Mouse (Mus musculus) MEL-GATA-1-ER (cell line): ENCODE results near the gene Efnb2.

Experiments
- DNase-seq: peaks from one replicate; pipeline ENCODE4 v3.0.0-alpha.2; 2012; ENCODE audit warnings: low read depth; ENCODE audit errors: extremely low read depth

Efnb2 gene

GRCm38 (mm10) chr8:8655346-8656340 lies 5.4 kb downstream of the Efnb2 start:
- no peak for DNase-seq

- DNase-seq: no peak
Observed at GRCm38 (mm10) chr8:8653906-8654489, 7.0 kb downstream of the Efnb2 start.

GRCm38 (mm10) chr8:8653343-8653742 lies 7.7 kb downstream of the Efnb2 start:
- DNase-seq: no peak

- DNase-seq: no peak
Observed at GRCm38 (mm10) chr8:8652388-8652787, 8.7 kb downstream of the Efnb2 start.

- DNase-seq: no peak
Observed at GRCm38 (mm10) chr8:8649944-8650343, 11.1 kb downstream of the Efnb2 start.

GRCm38 (mm10) chr8:8649536-8649935 lies 11.5 kb downstream of the Efnb2 start:
- no peak for DNase-seq

- DNase-seq: no peak
Observed at GRCm38 (mm10) chr8:8648686-8649085, 12.4 kb downstream of the Efnb2 start.

GRCm38 (mm10) chr8:8647824-8648223 lies 13.2 kb downstream of the Efnb2 start:
- no peak for DNase-seq

GRCm38 (mm10) chr8:8647319-8647718 lies 13.7 kb downstream of the Efnb2 start:
- no peak for DNase-seq

- no peak for DNase-seq
Observed at GRCm38 (mm10) chr8:8644160-8644915, 16.7 kb downstream of the Efnb2 start.

- DNase-seq: no peak
Observed at GRCm38 (mm10) chr8:8640264-8640588, 20.8 kb downstream of the Efnb2 start.

GRCm38 (mm10) chr8:8639569-8640263 lies 21.3 kb downstream of the Efnb2 start:
- DNase-seq: no peak

GRCm38 (mm10) chr8:8631394-8631793 lies 29.6 kb downstream of the Efnb2 start:
- no peak for DNase-seq

GRCm38 (mm10) chr8:8624017-8624416 lies 37.0 kb downstream of the Efnb2 start:
- DNase-seq: no peak

- no peak for DNase-seq
Observed at GRCm38 (mm10) chr8:8623486-8623885, 37.6 kb downstream of the Efnb2 start.

- DNase-seq: no peak
Observed at GRCm38 (mm10) chr8:8622476-8622875, 38.6 kb downstream of the Efnb2 start.

GRCm38 (mm10) chr8:8622031-8622430 lies 39.0 kb downstream of the Efnb2 start:
- DNase-seq: no peak

- no peak for DNase-seq
Observed at GRCm38 (mm10) chr8:8621236-8621917, 39.7 kb downstream of the Efnb2 start.

- no peak for DNase-seq
Observed at GRCm38 (mm10) chr8:8620536-8620935, 40.5 kb downstream of the Efnb2 start.

GRCm38 (mm10) chr8:8619221-8620194 lies 41.5 kb downstream of the Efnb2 start:
- no peak for DNase-seq
